Mouse (Mus musculus) hindbrain, embryonic 15.5 days (tissue): ENCODE results near the gene Phf13. TPM values are rescaled to one million over a fixed set of nuclear protein-coding genes. Genes with fewer than 3 reads are reported as not detected.
A peak's percentile ranks its signal among the peaks of the same experiment; 100 is the strongest.

ENCODE experiments used
- ATAC-seq: fragments of 200-750 bp; cut with Nextera tagmentation; 2 replicates; pipeline ENCODE4 v1.8.0; 2017; ENCODE audit warnings: low read depth, moderate number of reproducible peaks, moderate TSS enrichment; ENCODE audit not compliant: low FRiP score
- H3K27ac ChIP-seq: fragments of 300-500 bp; sonication (generic); replicated peaks from 2 replicates; pipeline ENCODE4 v1.5.1; 2015; ENCODE audit warnings: mild to moderate bottlenecking, inconsistent platforms
- H3K27me3 ChIP-seq: fragments of 300-500 bp; sonication (generic); 2 replicates; pipeline ENCODE4 v1.6.1; 2015; ENCODE audit warnings: control low read depth, inconsistent platforms
- H3K36me3 ChIP-seq: fragments of 300-500 bp; sonication (generic); 2 replicates; pipeline ENCODE4 v1.6.1; 2015; ENCODE audit warnings: control low read depth, inconsistent platforms
- H3K4me1 ChIP-seq: fragments of 300-500 bp; sonication (generic); replicated peaks from 2 replicates; pipeline ENCODE4 v1.6.1; 2015; ENCODE audit warnings: control low read depth, inconsistent platforms
- H3K4me2 ChIP-seq: fragments of 300-500 bp; sonication (generic); 2 replicates; pipeline ENCODE4 v1.6.1; 2015; ENCODE audit warnings: moderate library complexity, mild to moderate bottlenecking, inconsistent platforms
- H3K4me3 ChIP-seq: fragments of 300-500 bp; sonication (generic); 2 replicates; pipeline ENCODE4 v1.5.1; 2015; ENCODE audit warnings: mild to moderate bottlenecking, inconsistent platforms
- H3K9ac ChIP-seq: fragments of 300-500 bp; sonication (generic); 2 replicates; pipeline ENCODE4 v1.6.1; 2015; ENCODE audit warnings: inconsistent platforms
- H3K9me3 ChIP-seq: fragments of 300-500 bp; sonication (generic); 2 replicates; pipeline ENCODE4 v1.6.1; 2016; ENCODE audit warnings: control low read depth, inconsistent platforms
- WGBS: fragments of 180-500 bp; shearing (Covaris S2); methylation state at CpG from one replicate; pipeline ENCODE4 v1.1.7; 2015; 5-methylcytosine and 5-hydroxymethylcytosine counted together
- polyA plus RNA-seq: library from polyadenylated mRNA; unstranded; fragments of >200 nt; fragmentation: Nextera tagmentation; extraction: Ambion mirVana; gene quantifications from 2 replicates; pipeline ENCODE4 v1.2.1, GENCODE M21; 2015

Phf13 gene
- polyA plus RNA-seq, 1 experiment from 2014 or later = 25.5 TPM

- peak overlapping the region; percentile 88 for H3K9ac ChIP-seq
- WGBS = 63% methylated on average over 15 of the region's 15 CpGs
- peak overlapping the region; percentile 84 for H3K4me3 ChIP-seq
- peak overlapping the region; percentile 99 for H3K4me2 ChIP-seq
- no peak for ATAC-seq
- H3K36me3 ChIP-seq = peaks cover 2% of the 10 kb centered on the region; the same call in 1 of the 2 replicates
- peak overlapping the region; percentile 70; the same call in 1 of the 2 replicates for H3K27ac ChIP-seq
- H3K9me3 ChIP-seq = no peaks in the 10 kb centered on the region
- H3K4me1 ChIP-seq = peaks cover 56% of the 10 kb centered on the region
- no peaks in the 10 kb centered on the region for H3K27me3 ChIP-seq
Observed at GRCm38 (mm10) chr4:152028456-152028855, 32.4 kb upstream of the Phf13 start.

- WGBS = 0% methylated on average over 34 of the region's 35 CpGs
- Histone ChIP-seq H3K9me3 (no peaks in the 10 kb centered on the region), H3K27me3 (no peaks in the 10 kb centered on the region), H3K4me3 (peak within 1 kb of the TSS; percentile 84), H3K36me3 (peaks cover 3% of the 10 kb centered on the region; the same call in 1 of the 2 replicates), H3K4me1 (peaks cover 58% of the 10 kb centered on the region), H3K4me2 (peak within 1 kb of the TSS; percentile 99), H3K9ac (peak within 1 kb of the TSS; percentile 88), H3K27ac (peak within 1 kb of the TSS; percentile 70)
- ATAC-seq = peak; percentile 97
Observed at GRCm38 (mm10) chr4:152027524-152027923, 31.5 kb upstream of the Phf13 start, which contains the start of gene Zbtb48. Zbtb48 (minus strand) TSS chr4:152027671.

DNA sequence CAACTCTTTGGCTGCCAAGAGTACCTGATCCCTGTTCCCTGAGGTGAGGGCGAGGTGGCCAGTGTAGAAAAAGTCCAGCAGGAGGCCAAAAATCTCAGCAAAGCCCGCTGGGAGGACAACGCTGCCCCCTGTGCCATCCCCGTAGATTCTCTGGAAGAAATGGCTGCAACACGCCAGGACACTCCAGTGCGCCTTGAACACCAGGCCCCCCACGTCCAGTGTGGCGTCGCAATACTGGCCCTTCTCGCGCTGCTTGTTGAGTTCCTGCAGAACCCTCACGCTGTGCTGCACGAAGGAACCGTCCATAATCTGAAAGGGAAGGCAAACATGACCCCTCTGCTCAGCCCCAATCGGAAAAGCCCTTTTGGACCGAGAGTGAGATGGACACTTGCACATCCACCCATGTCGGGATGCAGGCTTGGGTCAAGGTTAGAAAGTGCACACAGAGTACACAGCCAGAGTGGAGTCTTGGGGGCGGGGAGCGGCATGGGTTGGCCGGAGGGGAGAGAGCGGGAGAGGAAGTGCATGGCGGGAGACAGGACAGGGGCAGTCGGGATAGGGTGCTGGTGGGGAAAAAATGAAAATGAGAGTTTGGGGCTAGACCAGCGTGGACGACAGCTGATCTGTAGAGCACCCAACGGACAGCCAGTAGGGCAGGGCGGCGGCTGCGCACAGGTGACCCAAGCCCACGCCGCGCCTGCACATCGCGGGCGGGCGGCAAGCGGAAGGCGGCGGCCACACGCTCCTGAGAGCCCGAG, 30.9 kb upstream of the Phf13 start:
- H3K27me3 ChIP-seq = no peaks in the 10 kb centered on the region
- peak overlapping the region; percentile 84 for H3K4me3 ChIP-seq
- H3K27ac ChIP-seq = peak overlapping the region; percentile 70
- peaks cover 58% of the 10 kb centered on the region for H3K4me1 ChIP-seq
- H3K36me3 ChIP-seq = peaks cover 7% of the 10 kb centered on the region; the same call in 1 of the 2 replicates
- H3K9me3 ChIP-seq = no peaks in the 10 kb centered on the region
- H3K9ac ChIP-seq = peak overlapping the region; percentile 88
- H3K4me2 ChIP-seq = peak overlapping the region; percentile 99
- 4% methylated on average over 28 of the region's 41 CpGs for WGBS
- peak; percentile 62 for ATAC-seq

DNA sequence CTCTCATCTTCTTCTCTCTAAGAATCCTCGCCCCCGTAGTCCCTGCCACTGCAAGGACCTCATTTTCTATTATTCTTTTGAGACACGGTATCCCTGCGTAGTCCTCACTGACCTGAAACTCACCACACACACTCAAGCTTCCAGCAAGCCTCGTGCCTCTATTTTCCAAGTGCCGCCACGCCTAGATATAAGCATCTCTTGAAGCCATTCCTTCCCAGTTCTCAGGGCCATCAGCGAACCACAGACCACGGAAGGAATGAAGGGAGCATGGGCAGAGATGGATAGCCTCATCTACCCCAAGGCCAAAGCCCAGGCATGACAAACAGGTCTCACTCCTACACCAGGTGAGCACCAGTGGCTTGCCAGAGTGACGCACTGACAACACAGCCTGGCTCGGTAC, 28.5 kb upstream of the Phf13 start:
- Histone ChIP-seq H3K4me2 (no peak overlapping the region), H3K36me3 (peaks cover 30% of the 10 kb centered on the region), H3K27ac (no peak overlapping the region), H3K4me3 (no peak overlapping the region), H3K9me3 (no peaks in the 10 kb centered on the region), H3K9ac (no peak overlapping the region), H3K27me3 (no peaks in the 10 kb centered on the region), H3K4me1 (peaks cover 50% of the 10 kb centered on the region)
- ATAC-seq = no peak
- WGBS = 91% methylated on average over 11 of the region's 11 CpGs

DNA sequence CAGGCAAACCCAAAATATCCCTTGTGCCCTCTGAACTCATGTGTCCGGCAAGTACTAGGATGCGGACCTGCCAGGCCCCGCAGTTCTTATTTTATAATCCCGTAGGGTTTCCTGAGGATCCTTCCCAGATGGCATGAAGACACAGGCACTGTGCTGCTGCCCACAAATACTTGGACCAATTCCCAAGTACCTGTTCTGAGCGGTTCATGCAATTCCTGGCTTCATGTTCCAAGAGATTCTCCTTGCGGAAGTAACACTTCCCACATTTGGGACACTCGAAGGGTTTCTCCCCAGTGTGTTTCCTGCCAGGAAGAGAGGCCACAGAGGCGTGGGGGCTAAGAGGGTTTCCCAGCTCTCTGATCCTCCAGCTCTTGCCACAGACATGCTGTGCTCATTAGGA, 26.4 kb upstream of the Phf13 start:
- Histone ChIP-seq H3K36me3 (peaks cover 36% of the 10 kb centered on the region), H3K27ac (no peak overlapping the region), H3K4me1 (peaks cover 37% of the 10 kb centered on the region), H3K9me3 (no peaks in the 10 kb centered on the region), H3K4me3 (no peak overlapping the region), H3K9ac (no peak overlapping the region), H3K27me3 (no peaks in the 10 kb centered on the region), H3K4me2 (no peak overlapping the region)
- WGBS = 89% methylated on average over 8 of the region's 8 CpGs
- ATAC-seq = no peak

DNA sequence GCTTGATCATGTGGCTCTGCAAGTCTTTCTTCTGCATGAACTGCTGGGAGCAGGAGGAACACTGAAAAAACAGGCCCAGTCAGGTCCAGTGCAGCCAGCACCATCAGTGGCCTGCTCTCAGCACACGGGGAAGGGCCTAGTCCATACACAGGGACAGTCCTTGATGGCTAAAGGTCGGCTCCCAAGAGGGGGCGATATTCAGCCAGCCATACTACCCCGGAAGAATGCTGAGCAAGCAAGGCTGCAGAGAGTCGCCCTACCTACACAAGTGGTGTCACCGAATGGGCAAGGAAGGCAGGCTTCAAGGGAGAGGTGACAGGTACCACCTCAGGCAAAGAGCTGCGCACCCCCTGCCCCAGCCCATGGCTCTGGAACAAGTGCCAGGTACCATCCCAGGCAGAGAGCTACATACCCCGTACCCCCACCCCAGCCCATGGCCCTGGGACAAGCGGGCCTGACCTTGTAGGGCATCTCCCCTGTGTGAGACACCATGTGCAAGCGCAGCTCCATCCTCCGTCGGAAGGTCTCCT, 25.6 kb upstream of the Phf13 start:
- Histone ChIP-seq H3K27me3 (no peaks in the 10 kb centered on the region), H3K4me3 (no peak overlapping the region), H3K27ac (no peak overlapping the region), H3K9me3 (no peaks in the 10 kb centered on the region), H3K9ac (no peak overlapping the region), H3K36me3 (peaks cover 36% of the 10 kb centered on the region), H3K4me2 (no peak overlapping the region), H3K4me1 (peaks cover 32% of the 10 kb centered on the region)
- 73% methylated on average over 12 of the region's 12 CpGs for WGBS
- ATAC-seq = no peak

DNA sequence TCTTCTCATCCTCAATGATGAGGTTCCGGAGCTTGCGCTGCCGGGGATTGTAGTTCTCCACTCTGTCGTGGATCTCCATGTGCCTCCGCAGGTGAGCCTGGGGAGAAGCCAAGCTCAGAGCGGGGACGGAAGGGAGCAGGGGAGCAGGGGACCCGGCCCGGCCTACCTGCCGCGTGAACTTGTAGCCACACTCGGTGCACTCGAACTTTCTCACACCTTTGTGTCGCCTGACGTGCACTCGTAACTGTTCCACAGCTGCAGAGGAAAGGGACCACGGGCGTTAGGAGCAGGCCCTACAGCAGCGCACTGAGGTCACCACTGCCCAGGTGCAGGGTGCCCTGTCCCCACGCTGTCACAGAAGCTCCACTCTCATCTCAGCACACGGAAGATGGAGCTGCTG, 24.0 kb upstream of the Phf13 start:
- no peak overlapping the region for H3K4me2 ChIP-seq
- no peak overlapping the region for H3K9ac ChIP-seq
- H3K27me3 ChIP-seq = no peaks in the 10 kb centered on the region
- no peak for ATAC-seq
- H3K27ac ChIP-seq = no peak overlapping the region
- no peaks in the 10 kb centered on the region for H3K9me3 ChIP-seq
- H3K4me3 ChIP-seq = no peak overlapping the region
- 96% methylated on average over 21 of the region's 21 CpGs for WGBS
- peaks cover 36% of the 10 kb centered on the region for H3K36me3 ChIP-seq
- H3K4me1 ChIP-seq = peaks cover 16% of the 10 kb centered on the region

DNA sequence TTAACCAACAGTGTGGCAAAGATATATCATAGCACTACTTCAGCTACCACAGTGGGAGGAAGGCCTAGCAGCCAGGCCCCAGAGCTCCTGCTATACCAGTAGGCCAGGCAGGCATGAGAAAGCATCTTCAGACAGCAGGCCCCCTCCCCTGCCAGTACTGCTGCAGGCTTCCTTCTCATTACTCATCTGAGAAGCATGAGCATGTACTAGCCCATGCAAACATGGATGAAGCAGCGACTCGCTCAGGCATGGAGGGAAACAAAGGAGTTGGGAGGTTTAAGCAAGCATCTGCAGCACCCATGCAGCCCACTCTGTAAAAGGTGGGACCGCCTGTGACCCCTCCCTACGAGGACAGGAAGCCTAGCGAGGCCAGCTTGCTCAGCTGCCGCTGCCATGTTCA, 23.0 kb upstream of the Phf13 start:
- no peak overlapping the region for H3K4me2 ChIP-seq
- H3K4me3 ChIP-seq = no peak overlapping the region
- H3K9ac ChIP-seq = no peak overlapping the region
- H3K27me3 ChIP-seq = no peaks in the 10 kb centered on the region
- H3K36me3 ChIP-seq = peaks cover 45% of the 10 kb centered on the region
- 88% methylated on average over 6 of the region's 6 CpGs for WGBS
- peaks cover 7% of the 10 kb centered on the region for H3K4me1 ChIP-seq
- no peak for ATAC-seq
- H3K9me3 ChIP-seq = no peaks in the 10 kb centered on the region
- no peak overlapping the region for H3K27ac ChIP-seq

- peaks cover 8% of the 10 kb centered on the region for H3K27me3 ChIP-seq
- no peak overlapping the region for H3K27ac ChIP-seq
- no peak for ATAC-seq
- H3K4me3 ChIP-seq = no peak overlapping the region
- 85% methylated on average over 12 of the region's 12 CpGs for WGBS
- peaks cover 25% of the 10 kb centered on the region for H3K4me1 ChIP-seq
- H3K4me2 ChIP-seq = no peak overlapping the region
- no peaks in the 10 kb centered on the region for H3K9me3 ChIP-seq
- 0 out of 2 replicates have a peak, but pooled peaks cover 9% of the 10 kb centered on the region for H3K36me3 ChIP-seq
- H3K9ac ChIP-seq = no peak overlapping the region
Observed at GRCm38 (mm10) chr4:152013036-152013813, 17.2 kb upstream of the Phf13 start.

DNA sequence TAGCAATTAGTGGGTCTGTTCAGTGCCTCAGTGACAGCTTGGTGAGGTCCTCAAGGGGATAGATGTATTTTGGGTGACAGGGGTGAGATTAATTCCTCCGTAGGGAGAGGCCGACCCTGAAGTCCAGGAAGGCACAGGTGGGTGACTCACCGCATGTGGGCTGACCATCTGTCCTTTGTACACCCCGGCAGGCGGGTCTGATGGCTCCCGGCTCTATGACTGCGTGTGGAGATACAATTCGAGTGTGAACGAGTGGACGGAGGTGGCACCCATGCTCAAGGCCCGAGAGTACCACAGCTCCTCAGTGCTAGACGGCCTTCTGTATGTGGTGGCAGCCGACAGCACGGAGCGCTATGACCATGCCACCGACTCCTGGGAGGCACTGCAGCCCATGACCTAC, 16.1 kb upstream of the Phf13 start:
- no peak overlapping the region for H3K9ac ChIP-seq
- H3K4me2 ChIP-seq = no peak overlapping the region
- no peak overlapping the region for H3K4me3 ChIP-seq
- H3K36me3 ChIP-seq = 0 out of 2 replicates have a peak, but pooled peaks cover 9% of the 10 kb centered on the region
- 93% methylated on average over 16 of the region's 16 CpGs for WGBS
- H3K27ac ChIP-seq = no peak overlapping the region
- peaks cover 36% of the 10 kb centered on the region for H3K4me1 ChIP-seq
- H3K9me3 ChIP-seq = no peaks in the 10 kb centered on the region
- peaks cover 13% of the 10 kb centered on the region for H3K27me3 ChIP-seq
- no peak for ATAC-seq

GRCm38 (mm10) chr4:152011171-152011760, 15.2 kb upstream of the Phf13 start:
- Histone ChIP-seq H3K4me3 (peak overlapping the region; percentile 69; the same call in 1 of the 2 replicates), H3K27me3 (peaks cover 21% of the 10 kb centered on the region), H3K9ac (0 out of 2 replicates have a peak overlapping the region, but pooled peaks have one; percentile 7), H3K4me2 (peak overlapping the region; percentile 99), H3K4me1 (peaks cover 38% of the 10 kb centered on the region), H3K36me3 (0 out of 2 replicates have a peak, but pooled peaks cover 9% of the 10 kb centered on the region), H3K27ac (no peak overlapping the region), H3K9me3 (no peaks in the 10 kb centered on the region)
- WGBS = 82% methylated on average over 8 of the region's 8 CpGs
- ATAC-seq = no peak
